Mouse (Mus musculus) adrenal gland, adult 2 months (tissue): ENCODE measurements at regions not wholly inside any gene's neighbourhood (a gene's known extent, or its start where the extent isn't known, plus 50 kb on each side); places are given as distances from the start of the nearest gene placed in this dataset.
"Not testable (repeated sequence)": the region's sequence is repeated elsewhere in the genome, so short reads cannot be mapped to it uniquely, and the experiment has no call there.

Experiments used
- DNase-seq: peaks from one replicate; pipeline ENCODE4 v3.0.0; 2021

DNA sequence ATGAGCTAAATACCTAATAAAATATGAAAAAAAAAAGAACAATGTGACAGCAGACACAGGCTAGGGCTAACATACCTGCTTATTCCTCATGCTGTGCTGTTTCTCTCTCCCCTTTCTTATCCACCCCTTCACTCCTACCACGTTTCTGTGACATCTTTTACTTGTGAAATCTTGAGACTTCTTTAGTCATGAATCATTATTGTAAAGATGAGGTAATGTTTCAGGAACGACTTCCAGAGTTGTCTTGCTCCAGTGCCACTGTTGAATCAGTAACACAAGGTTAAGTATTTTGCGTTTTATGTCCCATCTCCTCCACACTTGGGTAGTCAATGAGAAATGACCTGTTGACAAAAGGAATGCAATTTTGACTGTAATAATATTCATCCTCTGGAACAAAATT lies 445.3 kb upstream of the Adamts5 start:
- no peak for DNase-seq

- DNase-seq, result no peak
Observed at GRCm38 (mm10) chr16:86340311-86340710, 438.7 kb upstream of the Adamts5 start.

DNA sequence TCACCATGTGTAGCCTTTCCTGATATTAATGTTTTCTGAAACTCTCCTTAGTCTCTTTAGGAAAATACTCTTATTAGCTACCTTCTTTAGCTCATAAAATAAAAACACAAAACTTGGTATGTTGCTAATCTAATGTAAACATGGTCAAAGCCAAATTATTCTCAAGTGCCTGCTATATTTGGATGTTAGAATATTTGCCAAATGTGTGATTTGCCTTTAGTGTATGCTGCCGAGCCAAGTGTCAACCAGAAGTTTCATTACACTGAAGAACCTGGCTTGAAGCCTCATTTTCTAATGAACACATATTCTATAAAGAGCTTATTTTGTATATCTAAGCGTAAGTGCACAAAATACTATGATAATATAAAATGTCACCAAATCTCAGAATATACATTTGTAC lies 423.8 kb upstream of the Adamts5 start:
- DNase-seq, result no peak

GRCm38 (mm10) chr16:86318898-86319297 lies 417.3 kb upstream of the Adamts5 start:
- DNase-seq, result no peak

DNA sequence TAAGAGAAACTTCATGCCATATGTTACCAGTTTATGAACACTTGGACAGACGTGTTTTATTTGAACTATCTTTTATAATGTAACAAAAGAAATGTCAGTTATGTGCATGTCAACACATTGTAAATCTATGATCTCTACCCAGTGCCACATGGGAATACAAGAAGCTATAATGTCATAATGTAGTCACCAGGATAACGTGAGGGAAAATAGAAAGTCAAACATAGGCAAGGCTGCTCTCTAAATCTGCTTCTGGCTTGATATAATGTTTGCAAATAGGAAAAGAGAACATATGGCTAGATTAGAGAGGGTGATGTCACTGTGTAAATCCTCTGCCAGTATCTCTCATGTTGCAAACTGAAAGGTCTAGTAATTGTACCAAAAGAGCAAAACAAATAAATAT lies 408.1 kb upstream of the Adamts5 start:
- no peak for DNase-seq

DNA sequence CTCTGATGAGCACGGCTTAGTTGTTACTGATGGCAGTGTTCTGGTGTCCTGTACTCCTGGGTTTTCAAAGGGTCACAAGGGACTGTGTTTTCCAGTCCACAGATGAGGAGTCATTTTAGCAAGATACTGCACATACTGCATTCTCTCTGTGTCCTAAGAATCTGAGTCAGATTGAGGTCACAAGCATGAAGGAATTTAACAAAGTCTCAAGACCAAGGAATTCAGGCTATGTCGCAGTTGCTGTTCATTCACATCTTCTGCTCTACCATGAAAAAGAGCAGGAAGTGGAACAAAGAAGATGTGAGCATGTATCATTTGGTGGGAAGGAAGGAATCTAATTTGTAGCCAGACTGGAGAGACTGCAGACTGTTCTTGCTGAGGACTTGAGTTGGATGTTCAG lies 402.2 kb upstream of the Adamts5 start:
- DNase-seq, result no peak

GRCm38 (mm10) chr16:86302451-86303145 lies 401.0 kb upstream of the Adamts5 start:
- DNase-seq, result no peak

DNA sequence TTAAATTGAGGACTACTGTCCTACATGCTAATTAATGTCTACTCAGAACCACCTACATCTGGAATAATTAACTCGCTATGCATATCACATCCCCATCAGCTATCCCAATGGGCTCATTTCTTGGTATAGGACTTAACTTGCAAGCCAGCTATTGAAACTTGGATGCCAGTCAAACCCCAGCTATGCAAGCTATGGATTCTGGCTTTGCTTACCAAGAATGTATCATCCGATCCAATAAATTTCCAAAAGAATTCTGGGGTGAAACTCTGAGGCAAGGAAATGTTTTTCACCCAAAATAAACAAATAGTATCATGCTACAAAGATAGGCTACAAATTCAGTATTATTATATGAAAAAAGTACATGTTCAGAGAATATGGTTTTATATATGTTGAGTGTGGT lies 392.8 kb upstream of the Adamts5 start:
- DNase-seq, result no peak

GRCm38 (mm10) chr16:86281326-86281725 lies 379.7 kb upstream of the Adamts5 start:
- DNase-seq, result no peak

GRCm38 (mm10) chr16:86277031-86277430 lies 375.4 kb upstream of the Adamts5 start:
- no peak for DNase-seq

- DNase-seq, result peak; percentile 48
Observed at GRCm38 (mm10) chr16:86261612-86262011, 360.0 kb upstream of the Adamts5 start.

DNA sequence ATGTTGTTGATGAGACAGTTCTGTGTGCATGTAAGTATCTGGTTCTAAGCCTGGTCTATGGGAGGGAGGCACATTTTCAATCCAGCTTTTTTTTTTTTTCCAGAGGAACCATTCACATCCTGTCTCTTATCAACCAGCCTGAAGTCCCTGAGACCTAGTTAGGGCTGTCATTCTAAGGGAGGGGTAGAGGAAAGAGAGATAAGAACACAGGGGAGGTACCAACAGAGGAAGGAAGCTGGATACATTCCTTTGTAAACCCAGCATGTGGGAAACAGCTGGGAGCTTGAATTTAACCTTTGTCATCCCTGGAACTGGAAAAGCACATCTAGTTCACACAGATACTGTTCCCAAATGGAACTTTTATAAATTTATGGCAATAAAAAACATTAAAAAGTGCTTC lies 351.0 kb upstream of the Adamts5 start:
- DNase-seq, result peak; percentile 2

GRCm38 (mm10) chr16:86250021-86250420 lies 348.4 kb upstream of the Adamts5 start:
- peak; percentile 3 for DNase-seq

DNA sequence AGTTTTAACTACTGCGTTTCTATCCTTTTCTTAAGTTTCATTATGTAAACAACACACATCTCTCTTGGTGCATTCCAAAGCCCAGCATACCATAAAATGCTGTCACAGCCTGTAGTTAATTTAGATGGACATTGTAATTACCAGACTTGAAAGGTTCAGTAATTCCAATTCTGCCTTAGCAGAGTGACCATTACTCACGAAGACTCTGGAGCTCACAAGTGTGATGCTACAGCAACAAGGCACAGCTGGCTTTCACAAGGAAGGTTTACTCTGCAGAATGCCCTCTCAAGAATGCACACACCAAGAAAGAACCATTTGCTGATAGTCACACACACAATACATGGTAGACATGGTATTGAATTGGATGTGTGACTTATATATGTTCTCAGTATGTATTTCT lies 342.6 kb upstream of the Adamts5 start:
- DNase-seq, result no peak

GRCm38 (mm10) chr16:86242766-86243510 lies 341.3 kb upstream of the Adamts5 start:
- no peak for DNase-seq

GRCm38 (mm10) chr16:86222997-86223396 lies 321.4 kb upstream of the Adamts5 start:
- DNase-seq, result peak; percentile 33

- DNase-seq, result no peak
Observed at GRCm38 (mm10) chr16:86210547-86210946, 308.9 kb upstream of the Adamts5 start.

GRCm38 (mm10) chr16:86209319-86209718 lies 307.7 kb upstream of the Adamts5 start:
- no peak for DNase-seq

DNA sequence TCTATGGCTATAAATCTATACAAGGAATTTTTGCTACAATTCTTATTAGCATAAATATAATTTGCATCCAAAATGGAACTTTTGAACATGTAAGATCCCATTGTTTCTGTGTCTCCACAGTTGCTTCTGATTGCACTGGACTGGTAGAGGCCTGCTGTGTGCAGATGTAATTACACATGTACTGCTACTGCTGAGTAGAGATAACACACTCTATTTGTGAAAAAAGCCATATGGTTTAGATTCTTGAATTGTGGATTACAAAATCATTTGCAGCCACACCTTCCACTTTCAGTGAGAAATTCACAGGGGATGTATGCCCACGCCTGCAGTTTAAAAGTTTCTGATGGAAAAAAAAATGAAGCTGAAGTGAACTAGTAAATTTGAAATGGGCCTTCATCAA lies 288.2 kb upstream of the Adamts5 start:
- no peak for DNase-seq

DNA sequence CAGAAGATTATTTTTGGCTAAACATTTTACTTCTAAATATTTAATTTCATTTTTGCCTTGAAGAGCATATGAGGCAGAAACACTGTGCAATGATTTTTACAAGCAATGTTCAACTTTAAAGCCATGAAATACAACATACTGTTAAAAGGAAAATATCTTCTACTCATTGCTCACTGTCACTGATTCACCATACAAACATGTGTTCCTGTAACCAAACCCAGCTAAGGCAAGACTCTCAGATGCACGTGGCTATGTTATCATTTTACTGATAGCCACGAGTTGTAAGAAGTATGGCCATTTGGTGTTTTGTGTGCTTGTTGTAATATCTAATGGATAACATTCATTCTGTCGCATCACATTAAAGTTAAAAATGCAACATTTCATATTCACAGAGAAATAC lies 287.3 kb upstream of the Adamts5 start:
- no peak for DNase-seq

- not testable (repeated sequence) for DNase-seq
Observed at GRCm38 (mm10) chr16:86187609-86188008, 286.0 kb upstream of the Adamts5 start.

- DNase-seq, result no peak
Observed at GRCm38 (mm10) chr16:86159021-86159815, 257.6 kb upstream of the Adamts5 start.

DNA sequence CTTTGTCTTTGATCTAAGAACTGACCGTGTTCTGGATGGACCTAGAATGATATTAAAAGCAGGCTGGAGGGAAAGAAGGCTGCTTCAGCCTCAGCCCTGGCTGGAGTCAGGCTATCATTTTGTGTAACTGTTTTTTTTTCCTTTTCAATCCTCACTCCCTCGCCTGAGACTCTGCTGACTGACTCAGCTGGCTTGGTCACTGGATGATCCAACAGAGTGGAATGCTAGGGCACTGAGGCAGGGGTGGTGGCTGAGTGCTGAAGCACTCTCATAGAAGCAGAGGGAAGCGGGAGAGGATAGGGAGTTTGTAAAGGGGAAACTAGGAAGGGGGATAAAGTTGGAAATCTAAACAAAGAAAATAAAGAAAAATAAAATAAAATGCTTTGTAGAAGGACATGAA lies 236.5 kb upstream of the Adamts5 start:
- DNase-seq, result peak; percentile 53
